In the genomic region with DNA sequence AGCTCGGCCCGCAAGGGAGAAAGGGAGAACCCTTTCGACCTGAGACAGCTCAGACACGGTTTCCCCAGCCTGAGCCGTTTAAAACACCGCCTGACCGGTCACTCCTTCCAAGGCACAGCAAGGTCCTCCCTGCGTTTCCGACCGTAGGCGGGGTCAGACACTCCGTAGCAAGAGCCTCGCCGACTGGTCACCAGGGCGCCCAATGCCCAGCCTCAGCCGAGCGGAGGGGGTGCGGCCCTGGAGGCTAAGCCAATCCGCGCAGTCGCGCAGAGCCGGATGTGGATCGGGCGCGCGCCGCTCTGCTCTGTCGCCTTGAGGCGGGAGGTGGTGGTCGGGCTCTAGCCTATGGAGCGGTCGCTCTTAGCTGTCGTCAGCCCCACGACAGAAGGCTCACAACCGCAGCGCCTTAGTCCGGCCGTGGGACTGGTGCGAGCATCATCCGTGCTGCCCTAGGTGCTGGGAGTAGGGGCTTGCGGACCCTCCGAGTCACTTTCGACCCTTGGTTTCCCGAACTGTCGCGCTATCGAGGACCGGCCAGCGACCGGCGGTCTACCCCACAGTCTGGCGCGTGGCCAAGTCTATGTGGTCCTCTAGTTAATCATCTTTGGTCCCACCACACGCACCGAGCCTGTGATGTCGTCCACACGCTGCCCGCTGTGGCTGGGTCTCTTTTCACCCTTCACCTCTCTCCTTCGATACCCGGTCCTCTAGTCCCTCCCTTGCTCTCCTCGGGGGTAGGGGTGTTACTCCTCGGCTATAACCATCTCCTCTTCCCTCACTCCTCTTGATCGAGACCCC, we compare ENCODE assay signal across 8 mouse cellular contexts. TPM values are rescaled to one million over a fixed set of nuclear protein-coding genes. Genes with fewer than 3 reads are reported as not detected.
A peak's percentile ranks its signal among the peaks of the same experiment; 100 is the strongest.
DNase-seq lines count a peak whose midpoint lies in the region; ATAC-seq lines count a peak whose summit lies in the region.

A gene (minus strand): TSS at position 193 of the 798 bp plus-strand sequence.

- peak within 1 kb of the TSS; percentile 91 for H3K27ac ChIP-seq in intestine, embryonic 14.5 days (ENCODE audit: low read depth)

- under 1% methylated on average over 64 of the region's 64 CpGs for WGBS in intestine, embryonic 14.5 days

- ATAC-seq in intestine, embryonic 14.5 days (replicated peaks; ENCODE audit: low FRiP score, low TSS enrichment, low read depth) = peak; percentile 99

- peak within 1 kb of the TSS; percentile 76 for H3K9ac ChIP-seq in intestine, embryonic 14.5 days (ENCODE audit: low read length)

- peaks cover 13% of the 10 kb centered on the region for H3K4me1 ChIP-seq in intestine, embryonic 14.5 days (replicated peaks; ENCODE audit: control insufficient read depth, insufficient read depth, low read length)

- no peaks in the 10 kb centered on the region for H3K27me3 ChIP-seq in intestine, embryonic 14.5 days (replicated peaks; ENCODE audit: control insufficient read depth, insufficient read depth, low read length)

- peaks cover 32% of the 10 kb centered on the region for H3K36me3 ChIP-seq in intestine, embryonic 14.5 days (ENCODE audit: control insufficient read depth, insufficient read depth, low read length)

- DNase-seq in adrenal gland, adult 18-20 months (ENCODE audit: low spot score in 2 of 2) = peak; percentile 89 to 91
- DNase-seq in embryo, embryonic 11 days = peak; percentile 100
- DNase-seq in gastrocnemius, postnatal 25 days = peak; percentile 98
- peak; percentile 93 for DNase-seq in intestine, embryonic 14.5 days (ENCODE audit: low spot score)
- DNase-seq in left cerebral cortex, postnatal 14 days (ENCODE audit: low spot score in 2 of 2) = peak; percentile 98
- peak; percentile 98 for DNase-seq in mesoderm, embryonic 11.5 days (ENCODE audit: low read depth, low spot score)
- peak; percentile 96 to 97 for DNase-seq in right cerebral cortex, postnatal 36 days (ENCODE audit: low spot score in 2 of 2)
- DNase-seq in yolk sac, embryonic 10.5 days (ENCODE audit: low spot score) = peak; percentile 97

- no peaks in the 10 kb centered on the region for H3K9me3 ChIP-seq in intestine, embryonic 14.5 days (ENCODE audit: control insufficient read depth, low read length)

- intact Hi-C loops in left cerebral cortex, postnatal 14 days (cut with DNase I) = no loop called here

- H3K4me3 ChIP-seq in intestine, embryonic 14.5 days (ENCODE audit: low read depth, low read length) = peak within 1 kb of the TSS; percentile 85

- peak within 1 kb of the TSS; percentile 100 for H3K4me2 ChIP-seq in intestine, embryonic 14.5 days (ENCODE audit: low read length)

RNA-seq across cellular contexts. Expression of the gene that starts here (rescaled TPM):
- 10 to 100 TPM; 85.2 to 88.0 TPM for total RNA-seq in adrenal gland, adult 18-20 months (2021)
- 10 to 100 TPM; 38.5 to 46.3 TPM for total RNA-seq in gastrocnemius, postnatal 25 days (2021)
- 143 and 147 TPM in 2 replicates for polyA plus RNA-seq in intestine, embryonic 14.5 days (2014; fragmentation: Nextera tagmentation; extraction: Ambion mirVana)
- total RNA-seq in left cerebral cortex, postnatal 14 days (2021) = 10 to 100 TPM; 85.4 to 96.4 TPM

Comparison
In these comparisons a context has a peak if more than half of its experiments do, and no peak if none do; other contexts are left out.
1. Peak in every context shown above with its lines: DNase-seq, ATAC-seq, H3K4me3 ChIP-seq and H3K27ac ChIP-seq.